Mouse (Mus musculus) stomach, postnatal 0 days (tissue): ENCODE results near the gene Mical3.

Experiments
- CTCF ChIP-seq: IDR thresholded peaks from 2 replicates; pipeline ENCODE4 v1.5.1; 2016; ENCODE audit warnings: antibody characterized with exemption, low read depth, mild to moderate bottlenecking, moderate library complexity
- EP300 ChIP-seq: optimal IDR thresholded peaks from 2 replicates; pipeline ENCODE3; 2016; ENCODE audit warnings: antibody characterized with exemption

GRCm38 (mm10) chr6:121004959-121005358, 125.8 kb downstream of the Mical3 start:
- TF ChIP-seq CTCF (no peak), EP300 (no peak)
